Mouse (Mus musculus): ENCODE data around the gene Msl1.
A peak's percentile ranks its signal among the peaks of the same experiment; 100 is the strongest.

Msl1 gene

DNA sequence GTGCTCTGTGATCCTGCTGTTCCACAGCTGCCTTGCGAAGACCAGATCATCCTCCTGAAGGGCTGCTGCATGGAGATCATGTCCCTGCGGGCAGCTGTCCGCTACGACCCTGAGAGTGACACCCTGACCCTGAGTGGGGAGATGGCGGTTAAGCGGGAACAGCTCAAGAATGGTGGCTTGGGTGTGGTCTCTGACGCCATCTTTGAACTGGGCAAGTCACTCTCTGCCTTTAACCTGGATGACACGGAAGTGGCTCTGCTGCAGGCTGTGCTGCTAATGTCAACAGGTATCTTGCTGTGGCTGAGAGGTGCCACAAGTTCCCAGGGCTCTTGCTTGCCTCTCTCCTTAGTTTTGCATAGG is 31.8 kb upstream of the Msl1 start:
- no peak for ATAC-seq (ENCODE audit: insufficient number of reproducible peaks, low FRiP score, low TSS enrichment)

DNA sequence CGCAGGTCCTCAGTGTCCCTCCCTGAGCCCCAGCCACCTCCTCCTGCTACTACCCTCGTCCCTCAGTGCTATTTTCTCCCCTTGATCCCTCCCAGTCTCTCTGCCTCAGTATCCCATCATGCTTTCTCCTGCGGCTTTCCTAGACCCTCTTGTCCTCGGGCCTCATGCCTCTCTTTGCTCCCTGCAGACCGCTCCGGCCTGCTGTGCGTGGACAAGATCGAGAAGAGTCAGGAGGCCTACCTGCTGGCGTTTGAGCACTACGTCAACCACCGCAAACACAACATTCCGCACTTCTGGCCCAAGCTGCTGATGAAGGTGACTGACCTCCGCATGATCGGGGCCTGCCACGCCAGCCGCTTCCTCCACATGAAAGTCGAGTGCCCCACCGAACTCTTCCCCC is 31.2 kb upstream of the Msl1 start:
- no peak for ATAC-seq (ENCODE audit: insufficient number of reproducible peaks, low FRiP score, low TSS enrichment)

DNA sequence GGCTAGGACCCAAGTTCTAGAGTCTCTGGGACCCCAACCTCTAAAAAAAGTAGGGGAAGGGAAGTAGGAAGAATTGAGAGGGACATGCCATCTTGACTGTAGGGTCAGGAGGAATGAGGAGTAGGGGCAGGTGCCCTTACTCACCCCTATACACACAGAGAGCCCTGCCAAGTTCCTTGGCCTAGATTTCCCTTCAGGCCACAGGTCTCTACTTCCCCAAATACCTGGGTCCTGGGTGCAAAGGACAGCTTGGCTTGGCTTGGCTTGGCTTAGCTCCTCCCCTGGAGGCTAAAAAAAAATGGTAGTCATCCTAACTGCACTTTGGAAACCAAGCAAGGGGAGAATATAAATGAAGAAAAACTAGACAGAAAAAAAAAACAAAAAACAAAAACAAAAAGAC is 30.6 kb upstream of the Msl1 start:
- no peak for ATAC-seq (ENCODE audit: insufficient number of reproducible peaks, low FRiP score, low TSS enrichment)

DNA sequence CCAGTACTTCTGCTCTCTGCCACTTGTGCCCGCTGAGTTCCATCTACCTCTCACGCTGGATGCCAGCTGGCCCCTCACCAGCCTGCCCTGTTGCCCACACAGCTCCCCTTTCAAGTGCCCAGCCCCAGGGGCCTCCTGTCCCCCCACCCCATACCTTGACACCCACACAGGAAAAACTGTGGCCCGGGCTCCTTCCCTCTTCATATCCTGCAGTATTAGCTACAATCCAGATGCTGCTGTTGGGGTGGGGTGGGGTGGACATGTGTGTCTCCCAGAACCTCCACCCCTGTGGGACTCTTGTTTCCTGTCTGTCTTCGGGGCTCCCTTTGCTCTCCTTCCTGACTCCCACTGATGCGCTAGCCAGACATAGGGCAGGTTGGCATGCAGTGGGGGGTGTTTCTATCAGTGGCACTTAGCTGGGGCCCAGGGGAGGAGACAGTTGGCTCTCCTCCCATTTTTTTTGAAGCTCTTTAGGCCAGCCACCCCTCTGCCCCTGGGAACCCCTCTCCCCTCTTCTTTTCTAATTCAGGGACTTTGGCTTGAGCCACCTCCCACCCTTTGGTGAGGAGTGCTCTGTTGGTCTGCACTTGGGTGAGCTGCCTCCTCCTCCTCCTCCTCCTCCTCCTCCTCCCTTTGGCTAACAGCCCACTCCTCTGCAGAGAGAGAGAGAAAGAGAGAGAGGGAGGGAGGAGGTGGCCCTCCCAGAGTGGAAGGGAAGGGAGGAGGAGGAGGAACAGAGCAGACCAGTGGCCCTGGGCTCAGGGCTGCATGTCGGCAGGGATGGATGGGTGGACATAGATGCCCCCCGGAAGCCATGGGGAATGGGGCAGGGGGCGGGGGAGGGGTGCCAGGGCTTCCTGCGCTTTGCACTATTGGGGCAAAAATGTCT is 29.7 kb upstream of the Msl1 start:
- no peak for ATAC-seq (ENCODE audit: insufficient number of reproducible peaks, low FRiP score, low TSS enrichment)

DNA sequence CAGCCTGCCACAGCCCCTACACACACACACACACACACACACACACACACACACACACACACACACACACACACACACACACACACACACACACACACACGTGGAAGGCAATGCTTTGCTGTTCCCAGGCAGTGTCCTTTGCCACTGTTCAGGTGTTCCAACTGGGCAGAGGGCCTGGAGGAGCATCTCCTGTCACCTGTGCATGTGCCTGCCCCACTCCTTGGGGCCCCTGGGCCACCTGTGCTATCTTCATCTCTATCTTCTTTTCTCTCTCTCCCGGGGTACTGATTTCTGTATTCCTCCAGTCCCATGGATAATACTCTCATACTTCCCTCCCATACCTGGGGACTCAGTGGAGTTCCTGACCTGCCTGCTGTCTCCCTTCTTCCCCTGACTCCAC is 29.0 kb upstream of the Msl1 start:
- no peak for ATAC-seq (ENCODE audit: insufficient number of reproducible peaks, low FRiP score, low TSS enrichment)

DNA sequence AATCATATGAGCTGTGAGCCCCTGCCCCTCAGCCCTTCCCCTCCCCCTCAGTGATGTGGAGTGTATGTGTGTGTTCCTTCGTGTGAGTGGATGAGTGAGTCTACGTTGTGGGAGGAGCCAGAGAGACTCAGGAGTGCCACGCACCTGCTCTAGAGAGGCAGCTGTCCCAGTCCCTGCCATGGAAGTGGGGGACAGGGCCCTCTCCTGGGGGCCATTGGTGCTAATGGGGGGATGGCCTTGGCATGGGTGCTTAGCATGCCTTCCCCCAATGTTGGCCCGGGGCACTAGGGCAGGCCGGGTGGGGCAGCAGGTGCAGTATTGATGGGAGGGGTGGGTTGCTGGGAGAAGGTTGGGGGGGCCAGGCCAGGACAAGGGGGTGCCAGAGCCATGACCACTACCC is 28.5 kb upstream of the Msl1 start:
- ATAC-seq (ENCODE audit: insufficient number of reproducible peaks, low FRiP score, low TSS enrichment): no peak

DNA sequence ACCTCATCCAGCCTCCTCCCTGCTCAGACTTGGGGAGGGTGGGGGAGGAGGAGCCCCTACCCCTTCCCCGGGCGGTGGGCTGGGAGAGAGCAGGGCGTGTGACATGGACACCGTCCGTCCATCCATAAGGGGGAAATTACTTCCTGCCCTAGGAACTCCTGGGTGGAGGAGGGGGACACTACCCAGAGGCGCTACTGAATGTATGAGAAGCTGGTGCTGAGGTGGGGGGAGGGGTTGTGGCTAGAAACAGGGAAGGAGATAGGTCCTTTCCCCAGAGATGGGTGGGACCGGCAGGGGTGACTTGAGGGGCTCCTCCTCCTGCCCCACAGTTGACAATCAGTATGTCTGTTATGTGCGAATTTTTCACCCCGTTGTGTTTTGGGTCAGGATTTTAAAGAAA is 28.0 kb upstream of the Msl1 start:
- ATAC-seq (ENCODE audit: insufficient number of reproducible peaks, low FRiP score, low TSS enrichment): no peak

DNA sequence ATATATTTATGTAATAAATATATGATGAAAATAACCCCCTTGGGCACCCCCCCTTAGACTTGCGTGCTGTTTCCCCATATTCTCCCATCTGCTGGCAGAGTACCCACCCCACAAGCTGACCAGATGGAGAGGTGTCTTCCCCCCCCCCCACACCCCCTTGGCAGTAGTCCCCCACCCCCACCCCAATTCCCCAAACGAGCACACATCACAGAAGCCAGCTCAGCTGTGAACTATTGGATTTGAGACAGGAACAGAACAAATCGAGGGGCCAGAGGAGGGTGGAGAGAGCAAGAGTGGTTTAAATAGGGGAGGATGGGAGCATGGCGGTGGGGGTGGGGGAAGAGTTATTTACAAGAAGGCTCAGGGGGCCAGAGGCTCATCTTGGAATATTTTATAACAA is 27.6 kb upstream of the Msl1 start:
- no peak for ATAC-seq (ENCODE audit: insufficient number of reproducible peaks, low FRiP score, low TSS enrichment)

DNA sequence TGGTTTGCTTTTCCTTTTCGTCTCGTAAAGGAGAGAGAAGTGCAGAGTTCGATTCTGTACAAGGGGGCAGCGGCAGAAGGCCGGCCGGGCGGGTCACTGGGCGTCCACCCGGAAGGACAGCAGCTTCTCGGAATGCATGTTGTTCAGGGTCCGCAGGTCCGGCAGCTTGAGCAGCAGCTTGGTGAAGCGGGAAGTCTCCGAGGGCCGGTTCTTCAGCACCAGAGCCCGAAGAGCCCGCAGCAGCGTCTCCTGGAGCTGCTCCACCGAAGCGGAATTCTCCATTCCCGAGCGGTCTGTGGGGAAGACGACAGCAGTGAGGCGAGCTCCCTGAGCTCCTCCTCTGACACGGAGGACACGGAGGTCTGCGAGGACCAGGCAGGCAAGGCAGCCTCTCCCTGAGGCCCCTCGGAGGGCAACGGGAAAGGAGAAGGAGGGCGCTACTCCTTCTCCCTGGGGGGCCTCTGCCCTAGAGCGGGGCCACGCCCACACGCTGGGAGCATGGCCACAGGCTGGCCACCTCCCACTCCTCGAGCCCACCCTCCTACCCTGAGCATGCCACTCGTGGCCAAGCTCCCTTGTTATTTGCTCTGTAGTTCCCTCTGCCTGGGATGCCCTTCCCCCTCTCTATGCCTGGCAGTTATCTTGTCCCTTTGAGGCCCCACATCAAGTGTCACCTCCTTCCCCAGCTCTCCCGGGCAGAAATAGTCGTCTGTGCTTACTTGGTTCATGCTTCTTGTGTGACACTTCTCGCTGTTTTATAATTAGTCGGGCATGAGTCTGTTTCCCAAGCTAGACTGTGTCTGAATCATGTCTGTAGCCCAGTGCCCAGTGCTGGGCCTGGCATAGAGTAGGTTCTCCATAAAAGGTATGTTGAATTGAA is 26.9 kb upstream of the Msl1 start:
- no peak for ATAC-seq (ENCODE audit: insufficient number of reproducible peaks, low FRiP score, low TSS enrichment)

DNA sequence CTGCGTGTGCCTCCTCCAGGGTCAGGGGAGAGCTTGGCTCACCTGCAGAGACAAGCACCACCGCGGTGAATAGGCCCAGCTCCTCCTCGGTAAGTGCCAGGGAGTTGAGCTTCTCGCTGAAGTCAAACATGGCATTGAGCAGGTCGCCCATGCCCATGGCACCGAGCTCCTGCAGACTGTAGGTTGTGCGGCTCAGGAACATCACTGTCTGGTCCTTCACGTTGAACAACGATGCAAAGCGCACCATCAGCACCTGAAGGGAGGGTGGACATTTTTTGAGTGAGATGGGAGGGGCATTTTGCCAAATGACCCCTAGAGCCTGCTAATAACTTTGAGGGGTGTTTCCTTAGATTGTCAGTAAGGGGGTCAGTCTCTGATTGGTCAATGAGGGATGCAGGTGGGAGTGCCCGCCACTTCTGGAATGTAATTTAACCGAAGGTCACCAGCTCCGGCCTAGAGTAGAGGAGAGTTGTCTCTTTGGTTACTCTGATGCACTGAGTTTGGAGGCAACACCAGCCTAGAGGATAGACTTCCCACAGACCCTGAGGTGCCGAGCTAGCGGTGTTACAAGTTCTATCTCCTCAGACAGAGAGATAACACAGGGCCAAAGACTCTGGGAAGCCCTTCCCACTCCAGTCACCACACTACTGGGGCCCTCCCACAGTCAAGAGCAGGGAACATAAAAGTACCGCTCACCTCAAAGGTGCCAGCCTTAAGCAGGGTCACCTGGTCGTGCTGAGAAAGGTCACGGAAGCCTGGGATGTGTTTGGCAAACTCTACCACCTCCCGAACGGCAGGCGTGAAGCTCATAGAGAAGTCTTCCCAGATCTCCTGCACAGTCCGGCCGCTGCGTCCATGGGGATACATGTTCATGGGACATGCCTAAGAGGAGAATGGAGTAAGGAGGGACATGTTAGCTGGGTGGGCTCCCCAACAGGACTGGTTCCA is 26.0 kb upstream of the Msl1 start:
- ATAC-seq (ENCODE audit: insufficient number of reproducible peaks, low FRiP score, low TSS enrichment): no peak

DNA sequence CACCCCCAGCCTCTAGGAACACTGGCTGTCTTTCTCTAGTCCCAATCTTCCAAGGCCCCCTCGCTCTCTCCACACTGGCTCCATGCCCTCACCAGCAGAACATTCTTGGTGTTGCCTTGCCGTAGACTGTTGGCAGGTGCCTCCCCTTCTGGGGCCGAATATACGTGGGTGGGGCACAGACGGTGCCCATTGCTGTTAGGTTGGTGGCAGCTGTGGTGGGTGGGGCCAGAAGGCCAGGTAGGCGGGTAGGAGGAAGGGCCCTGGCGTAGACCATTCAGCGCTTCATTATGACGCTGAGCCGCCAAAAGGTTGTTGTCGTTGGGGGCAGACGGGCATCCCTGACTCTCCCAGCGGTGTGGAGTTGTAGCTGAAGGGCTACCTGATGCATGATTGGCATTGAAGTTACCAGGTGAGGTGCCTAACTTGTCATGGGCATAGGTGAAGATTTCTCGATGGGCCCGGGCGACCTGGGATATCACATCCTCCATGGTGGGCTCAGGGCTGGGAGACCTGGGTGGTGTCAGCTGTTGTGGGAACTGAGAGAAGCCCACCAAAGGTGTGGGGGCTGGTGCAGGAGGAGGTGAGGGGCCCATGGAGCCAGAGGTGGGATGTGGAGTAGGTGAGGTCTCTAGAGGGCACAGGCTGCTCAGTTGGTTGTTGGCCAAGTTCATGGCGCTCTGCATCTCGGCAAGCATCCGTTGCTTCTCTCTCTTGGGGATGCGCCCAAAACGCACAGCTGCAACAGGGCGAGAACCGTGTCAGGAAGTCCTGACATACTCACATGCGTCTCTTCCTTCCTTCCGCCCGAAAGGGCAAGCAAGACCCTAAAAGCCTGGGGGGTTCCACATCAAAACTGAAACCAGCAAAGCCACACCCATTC is 25.0 kb upstream of the Msl1 start:
- no peak for ATAC-seq (ENCODE audit: insufficient number of reproducible peaks, low FRiP score, low TSS enrichment)

DNA sequence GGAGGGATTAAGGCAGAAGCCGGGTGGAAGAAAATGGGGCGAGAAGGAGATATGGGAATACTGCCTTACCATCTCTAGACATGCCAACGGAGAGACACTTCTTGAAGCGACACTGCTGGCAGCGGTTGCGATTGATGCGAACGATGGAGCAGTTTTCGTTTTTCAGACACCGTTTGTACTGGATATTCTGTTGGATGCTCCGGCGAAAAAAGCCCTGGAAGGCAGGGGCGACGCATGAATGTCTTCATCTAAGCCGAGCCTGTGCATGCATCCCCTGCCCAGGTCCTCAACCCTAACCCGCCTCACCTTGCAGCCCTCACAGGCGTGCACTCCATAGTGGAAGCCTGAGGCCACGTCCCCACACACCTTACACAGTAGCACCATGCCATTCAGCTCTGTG is 24.2 kb upstream of the Msl1 start:
- no peak for ATAC-seq (ENCODE audit: insufficient number of reproducible peaks, low FRiP score, low TSS enrichment)

DNA sequence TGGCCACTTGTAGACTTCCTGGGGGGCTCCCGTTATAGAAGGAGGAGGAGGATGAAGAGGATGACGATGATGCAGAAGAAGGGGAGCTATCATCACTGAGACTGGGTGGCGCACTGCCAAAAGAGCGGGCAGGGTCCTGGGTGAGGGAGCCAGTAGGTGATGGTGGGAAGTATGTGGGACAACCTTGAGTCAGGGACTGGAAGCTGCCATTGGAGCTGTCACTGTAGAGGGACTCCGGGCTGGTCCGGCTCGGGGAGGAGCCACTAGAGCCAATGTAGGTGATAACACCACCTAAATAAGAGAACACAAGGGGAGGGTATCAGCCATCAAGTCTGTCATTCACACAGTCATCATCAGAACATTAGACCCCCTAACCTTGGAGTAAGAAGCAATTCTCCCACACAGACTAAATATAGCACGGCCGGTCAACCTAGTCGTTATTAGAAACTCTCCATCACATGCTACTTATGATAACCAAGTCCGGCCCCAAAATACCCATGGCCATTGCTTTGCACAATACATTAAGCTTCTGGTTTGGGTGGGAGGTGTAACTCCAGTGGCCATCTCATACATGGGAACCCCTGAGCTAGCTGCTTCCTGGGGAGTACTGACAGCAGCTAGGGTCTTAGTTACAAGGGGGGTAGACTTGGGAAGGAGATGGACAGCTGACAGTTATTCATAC is 23.3 kb upstream of the Msl1 start:
- no peak for ATAC-seq (ENCODE audit: insufficient number of reproducible peaks, low FRiP score, low TSS enrichment)

DNA sequence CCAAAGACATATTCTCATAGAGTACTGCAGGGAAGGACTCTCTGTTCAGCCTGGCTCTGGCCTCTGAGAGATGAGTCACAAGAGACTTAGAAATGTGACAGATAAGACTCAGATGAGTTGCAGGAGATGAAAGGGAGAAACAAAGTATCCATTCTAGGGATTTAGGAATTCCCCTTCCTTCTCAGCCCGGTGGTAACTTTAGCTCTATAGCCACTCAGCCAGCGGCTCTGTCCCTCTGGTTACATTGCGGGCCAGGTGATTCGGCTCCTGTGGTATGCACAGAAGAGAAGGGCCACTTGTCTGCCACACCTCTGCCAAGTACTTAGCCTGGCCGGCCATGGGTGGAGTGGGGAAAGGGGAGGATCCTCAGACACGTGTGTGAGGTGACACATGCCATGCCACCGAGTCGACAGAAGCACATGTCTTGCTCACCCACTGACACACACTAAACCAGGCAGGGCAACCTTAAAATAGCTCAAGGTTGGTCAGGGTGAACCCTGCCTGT is 22.6 kb upstream of the Msl1 start:
- no peak for ATAC-seq (ENCODE audit: insufficient number of reproducible peaks, low FRiP score, low TSS enrichment)

DNA sequence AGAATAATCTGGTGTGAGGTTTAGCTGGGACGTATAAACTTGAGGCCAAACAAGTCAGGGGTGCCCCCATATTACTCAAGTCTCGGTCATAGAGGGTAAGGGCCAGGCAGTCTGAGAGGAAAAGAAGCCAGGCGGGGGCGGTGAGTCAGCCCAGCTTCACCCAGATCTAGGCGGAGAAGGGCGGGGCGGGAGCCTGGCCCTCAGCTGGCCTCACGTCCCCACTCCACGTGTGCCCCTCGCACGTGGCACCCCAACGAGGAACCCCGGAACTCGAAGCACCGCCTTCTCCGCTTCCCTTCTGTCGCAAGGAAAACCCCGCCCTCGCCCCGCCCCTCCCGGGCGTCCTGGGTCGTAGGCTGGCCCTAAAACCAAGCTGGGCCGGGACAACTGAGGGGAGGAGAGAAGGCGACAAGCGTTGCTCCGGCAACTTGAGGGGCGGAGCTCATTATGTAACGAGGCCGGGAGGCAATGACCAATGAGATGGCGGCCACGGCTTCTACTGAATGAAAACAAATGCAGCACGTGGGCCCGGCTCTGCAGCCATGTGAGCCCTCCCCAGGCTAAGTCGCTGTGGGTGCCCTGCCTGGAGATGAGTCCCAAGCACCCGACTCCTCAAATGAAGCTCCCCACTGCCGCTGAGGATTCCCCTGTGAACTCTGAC is 21.6 kb upstream of the Msl1 start:
- ATAC-seq (ENCODE audit: insufficient number of reproducible peaks, low FRiP score, low TSS enrichment): peak; percentile 53

DNA sequence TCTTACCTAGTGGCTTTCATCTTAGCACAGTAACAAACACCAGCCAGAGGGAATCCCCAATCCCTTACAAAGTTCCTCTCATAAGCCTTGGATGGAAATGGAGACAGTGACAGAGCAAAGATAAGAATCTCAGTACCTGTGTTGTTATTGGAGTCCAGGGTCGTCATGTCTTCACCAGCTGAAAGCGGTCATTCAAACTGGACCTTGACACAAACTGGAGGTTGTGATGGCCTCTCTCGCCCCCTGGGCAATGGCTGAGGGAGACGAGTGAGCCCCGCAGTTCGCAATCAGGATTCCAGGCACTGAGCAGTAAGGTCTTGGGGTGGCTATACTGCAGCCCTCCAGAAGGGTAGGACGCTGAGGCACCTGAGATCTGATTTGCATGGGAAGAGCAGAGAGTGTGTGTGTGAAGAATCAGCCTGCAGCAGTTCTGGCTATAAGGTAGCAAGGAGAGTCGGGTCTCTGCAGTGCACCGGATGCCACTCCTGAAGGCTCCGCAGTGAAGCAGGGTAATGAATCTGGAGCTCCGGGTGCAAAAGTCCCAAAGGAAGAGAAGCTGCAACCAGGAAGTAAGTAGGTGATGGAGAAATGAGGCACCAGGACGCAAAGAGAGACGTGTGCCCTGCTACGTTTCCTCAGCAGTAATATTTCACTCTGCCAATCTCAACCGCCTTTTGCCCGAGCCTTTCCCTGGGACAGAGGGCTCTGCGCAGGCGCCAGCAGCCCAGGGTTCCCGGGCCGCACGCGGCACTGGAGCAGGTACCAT is 20.6 kb upstream of the Msl1 start, which contains the start of gene Nr1d1:
Gene Nr1d1, minus strand, starts transcription at position 752 of the 766 bp plus-strand sequence.
- peak; percentile 5; the same call in 1 of the 2 replicates for ATAC-seq (ENCODE audit: insufficient number of reproducible peaks, low FRiP score, low TSS enrichment)

DNA sequence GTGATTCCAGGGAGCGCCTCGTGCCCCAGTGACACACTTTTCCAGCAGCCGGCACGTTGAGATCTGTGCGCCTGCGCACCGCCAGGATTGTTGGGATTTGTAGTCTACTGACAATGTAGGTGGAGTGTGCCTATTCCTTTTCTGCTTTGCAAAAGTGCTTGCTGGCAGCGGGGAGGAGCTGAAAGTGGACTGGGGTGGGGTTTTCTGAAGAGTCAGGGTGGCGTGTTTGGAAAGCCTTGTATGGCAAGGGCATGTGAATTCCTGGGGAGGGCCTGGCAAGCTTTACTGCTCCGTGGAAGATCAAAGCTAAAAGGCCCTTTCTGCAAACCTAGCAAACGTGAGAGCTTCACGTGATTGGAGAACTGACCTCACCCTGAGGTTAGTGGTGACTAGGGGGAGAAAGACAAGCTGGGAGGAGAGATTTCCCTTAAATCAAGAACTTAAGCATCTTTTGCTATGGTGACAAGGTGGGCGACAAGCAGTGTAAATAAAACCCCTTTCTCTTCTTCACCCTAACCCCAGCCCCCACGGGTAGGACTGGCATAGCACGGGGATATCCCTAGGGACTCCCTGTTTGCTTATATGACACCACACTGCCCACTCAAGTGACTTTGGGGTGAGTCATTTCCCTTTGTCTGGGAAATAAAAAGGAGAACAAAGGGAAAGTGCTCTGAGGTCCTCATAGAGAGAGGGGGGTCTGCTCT is 19.8 kb upstream of the Msl1 start:
- peak; percentile 60; the same call in 1 of the 2 replicates for ATAC-seq (ENCODE audit: insufficient number of reproducible peaks, low FRiP score, low TSS enrichment)

Measured in cerebellum, adult (tissue).